ENCODE assay signal across 8 mouse cellular contexts in genomic region chr11:95667177-95667576, GRCm38 (mm10). TPM values are rescaled to one million over a fixed set of nuclear protein-coding genes. Genes with fewer than 3 reads are reported as not detected.
DNase-seq lines count a peak whose midpoint lies in the region; ATAC-seq and TF ChIP-seq lines count a peak whose summit lies in the region.

No protein-coding gene starts in this region.

- peak overlapping the region; percentile 68 for H3K4me3 ChIP-seq in neural tube, embryonic 11.5 days (ENCODE audit: low read depth, low read length)
- peak overlapping the region; percentile 87 for H3K4me3 ChIP-seq in embryonic facial prominence, embryonic 10.5 days
- peak overlapping the region; percentile 79 for H3K4me3 ChIP-seq in hindbrain, postnatal 0 days (ENCODE audit: low read length)
- peak overlapping the region; percentile 70 for H3K4me3 ChIP-seq in liver, embryonic 15.5 days (replicated peaks)

- 4% methylated on average over 11 of the region's 11 CpGs for WGBS in neural tube, embryonic 11.5 days
- WGBS in embryonic facial prominence, embryonic 10.5 days = 4% methylated on average over 11 of the region's 11 CpGs
- WGBS in hindbrain, postnatal 0 days = 1% methylated on average over 11 of the region's 11 CpGs
- under 1% methylated on average over 11 of the region's 11 CpGs for WGBS in liver, embryonic 15.5 days (ENCODE audit: insufficient replicate concordance)

- H3K4me1 ChIP-seq in neural tube, embryonic 11.5 days (ENCODE audit: control insufficient read depth, insufficient read depth, low read length) = no peaks in the 10 kb centered on the region
- H3K4me1 ChIP-seq in embryonic facial prominence, embryonic 10.5 days = peaks cover 14% of the 10 kb centered on the region
- peaks cover 6% of the 10 kb centered on the region; the same call in 1 of the 2 replicates for H3K4me1 ChIP-seq in hindbrain, postnatal 0 days (ENCODE audit: insufficient read depth, low read length)
- H3K4me1 ChIP-seq in liver, embryonic 15.5 days (replicated peaks) = peaks cover 27% of the 10 kb centered on the region

- H3K9me3 ChIP-seq in neural tube, embryonic 11.5 days (ENCODE audit: control insufficient read depth, low read length) = no peaks in the 10 kb centered on the region
- H3K9me3 ChIP-seq in embryonic facial prominence, embryonic 10.5 days = no peaks in the 10 kb centered on the region
- no peaks in the 10 kb centered on the region for H3K9me3 ChIP-seq in hindbrain, postnatal 0 days (ENCODE audit: low read length)
- no peaks in the 10 kb centered on the region for H3K9me3 ChIP-seq in liver, embryonic 15.5 days (replicated peaks)

- DNase-seq in neural tube, embryonic 11.5 days (ENCODE audit: low spot score) = no peak
- no peak for DNase-seq in neural tube, embryonic 10.5 days (ENCODE audit: extremely low spot score, low spot score)
- DNase-seq in embryonic facial prominence, embryonic 10.5 days (ENCODE audit: low spot score) = peak; percentile 26
- DNase-seq in hindbrain, postnatal 0 days (ENCODE audit: low spot score) = no peak
- peak; percentile 25 to 41 for DNase-seq in spleen, adult 18-20 months
- DNase-seq in layer of hippocampus, postnatal 36 days = no peak
- DNase-seq in right cerebral cortex, postnatal 36 days (ENCODE audit: low spot score in 2 of 2) = no peak

- no peaks in the 10 kb centered on the region; the same call in 1 of the 2 replicates for H3K36me3 ChIP-seq in neural tube, embryonic 11.5 days (ENCODE audit: control insufficient read depth, insufficient read depth, low read length)
- H3K36me3 ChIP-seq in embryonic facial prominence, embryonic 10.5 days (replicated peaks) = peaks cover 43% of the 10 kb centered on the region
- peaks cover 25% of the 10 kb centered on the region for H3K36me3 ChIP-seq in hindbrain, postnatal 0 days (ENCODE audit: insufficient read depth, low read length)
- peaks cover 35% of the 10 kb centered on the region for H3K36me3 ChIP-seq in liver, embryonic 15.5 days (replicated peaks)

- no peak overlapping the region for H3K27ac ChIP-seq in neural tube, embryonic 11.5 days (ENCODE audit: low read depth, low read length)
- H3K27ac ChIP-seq in embryonic facial prominence, embryonic 10.5 days (replicated peaks) = peak overlapping the region; percentile 84
- peak overlapping the region; percentile 45; the same call in 1 of the 2 replicates for H3K27ac ChIP-seq in hindbrain, postnatal 0 days
- H3K27ac ChIP-seq in liver, embryonic 15.5 days (replicated peaks) = peak overlapping the region; percentile 74

- no peaks in the 10 kb centered on the region for H3K27me3 ChIP-seq in neural tube, embryonic 11.5 days (ENCODE audit: control insufficient read depth, insufficient read depth, low read length)
- no peaks in the 10 kb centered on the region for H3K27me3 ChIP-seq in embryonic facial prominence, embryonic 10.5 days (replicated peaks; ENCODE audit: low read depth, poor library complexity, severe bottlenecking)
- no peaks in the 10 kb centered on the region for H3K27me3 ChIP-seq in hindbrain, postnatal 0 days (ENCODE audit: insufficient read depth, low read length)
- no peaks in the 10 kb centered on the region for H3K27me3 ChIP-seq in liver, embryonic 15.5 days

- TF ChIP-seq CTCF in hindbrain, postnatal 0 days (IDR thresholded peaks at IDR 0.05; ENCODE audit: low read depth) = no peak

- peak overlapping the region; percentile 70 for H3K4me2 ChIP-seq in neural tube, embryonic 11.5 days (ENCODE audit: low read depth)
- H3K4me2 ChIP-seq in hindbrain, postnatal 0 days (ENCODE audit: low read depth, low read length) = peak overlapping the region; percentile 94
- peak overlapping the region; percentile 82 for H3K4me2 ChIP-seq in liver, embryonic 15.5 days

- no peak; the same call in 1 of the 2 replicates for ATAC-seq in neural tube, embryonic 11.5 days (ENCODE audit: insufficient read depth, low FRiP score, low TSS enrichment)
- ATAC-seq in hindbrain, postnatal 0 days = peak; percentile 1; the same call in 1 of the 2 replicates
- ATAC-seq in liver, embryonic 15.5 days (ENCODE audit: insufficient read depth) = peak; percentile 57

- H3K9ac ChIP-seq in neural tube, embryonic 11.5 days (ENCODE audit: low read length) = peak overlapping the region; percentile 44
- peak overlapping the region; percentile 62 for H3K9ac ChIP-seq in hindbrain, postnatal 0 days (replicated peaks; ENCODE audit: low read length)
- H3K9ac ChIP-seq in liver, embryonic 15.5 days = peak overlapping the region; percentile 59

RNA-seq across cellular contexts. Expression of gene Phb, which starts 0.4 kb away (rescaled TPM):
- 226 and 230 TPM in 2 replicates for polyA plus RNA-seq in neural tube, embryonic 11.5 days (2014; fragmentation: Nextera tagmentation; extraction: Ambion mirVana)
- 309 and 312 TPM in 2 replicates for polyA plus RNA-seq in embryonic facial prominence, embryonic 10.5 days (2016; fragmentation: Nextera tagmentation; extraction: Ambion mirVana)
- total RNA-seq in hindbrain, postnatal 0 days (2014; rRNA removed) = 143 and 156 TPM in 2 replicates
- polyA plus RNA-seq in hindbrain, postnatal 0 days (2015; fragmentation: Nextera tagmentation; extraction: Ambion mirVana) = 197 and 214 TPM in 2 replicates
- polyA plus RNA-seq in liver, embryonic 15.5 days (2015; fragmentation: Nextera tagmentation; extraction: Ambion mirVana) = 113 and 129 TPM in 2 replicates
- total RNA-seq in layer of hippocampus, postnatal 36 days (2021) = 100 to 1,000 TPM; 105 to 106 TPM

RNA-seq across cellular contexts. Expression of gene Zfp652, which starts 45.3 kb away (rescaled TPM):
- polyA plus RNA-seq in neural tube, embryonic 11.5 days (2014; fragmentation: Nextera tagmentation; extraction: Ambion mirVana) = 11.9 and 12.3 TPM in 2 replicates
- 19.5 and 20.3 TPM in 2 replicates for polyA plus RNA-seq in embryonic facial prominence, embryonic 10.5 days (2016; fragmentation: Nextera tagmentation; extraction: Ambion mirVana)
- 23.0 and 28.8 TPM in 2 replicates for total RNA-seq in hindbrain, postnatal 0 days (2014; rRNA removed)
- polyA plus RNA-seq in hindbrain, postnatal 0 days (2015; fragmentation: Nextera tagmentation; extraction: Ambion mirVana) = 14.7 and 15.2 TPM in 2 replicates
- 5.5 and 6.2 TPM in 2 replicates for polyA plus RNA-seq in liver, embryonic 15.5 days (2015; fragmentation: Nextera tagmentation; extraction: Ambion mirVana)
- 10 to 100 TPM; 47.9 to 54.6 TPM for total RNA-seq in layer of hippocampus, postnatal 36 days (2021)

RNA-seq across cellular contexts. Expression of gene B130006D01Rik, which starts 56.2 kb away (rescaled TPM):
- 1.1 TPM in 2 replicates for polyA plus RNA-seq in neural tube, embryonic 11.5 days (2014; fragmentation: Nextera tagmentation; extraction: Ambion mirVana)
- polyA plus RNA-seq in embryonic facial prominence, embryonic 10.5 days (2016; fragmentation: Nextera tagmentation; extraction: Ambion mirVana) = 1.9 and 2.2 TPM in 2 replicates
- 1.8 and 2.0 TPM in 2 replicates for total RNA-seq in hindbrain, postnatal 0 days (2014; rRNA removed)
- polyA plus RNA-seq in hindbrain, postnatal 0 days (2015; fragmentation: Nextera tagmentation; extraction: Ambion mirVana) = 0.77 and 0.88 TPM in 2 replicates
- 0.28 and 0.29 TPM in 2 replicates for polyA plus RNA-seq in liver, embryonic 15.5 days (2015; fragmentation: Nextera tagmentation; extraction: Ambion mirVana)
- 1 to 10 TPM; 1.5 to 1.9 TPM for total RNA-seq in layer of hippocampus, postnatal 36 days (2021)

Comparison
In these comparisons a context has a peak if more than half of its experiments do, and no peak if none do; other contexts are left out.
1. DNase-seq: peak in embryonic facial prominence, embryonic 10.5 days (single experiment) and spleen, adult 18-20 months (2 of 2); none in neural tube, embryonic 11.5 days (single experiment), neural tube, embryonic 10.5 days (single experiment), hindbrain, postnatal 0 days (single experiment), layer of hippocampus, postnatal 36 days (0 of 2) and right cerebral cortex, postnatal 36 days (0 of 2).
2. Peak in every context shown above with its lines, with median percentiles within 50 percentile points of each other: H3K4me2 ChIP-seq, H3K4me3 ChIP-seq and H3K9ac ChIP-seq.